Mouse (Mus musculus): ENCODE results near the gene Nutf2-ps1.

DNA sequence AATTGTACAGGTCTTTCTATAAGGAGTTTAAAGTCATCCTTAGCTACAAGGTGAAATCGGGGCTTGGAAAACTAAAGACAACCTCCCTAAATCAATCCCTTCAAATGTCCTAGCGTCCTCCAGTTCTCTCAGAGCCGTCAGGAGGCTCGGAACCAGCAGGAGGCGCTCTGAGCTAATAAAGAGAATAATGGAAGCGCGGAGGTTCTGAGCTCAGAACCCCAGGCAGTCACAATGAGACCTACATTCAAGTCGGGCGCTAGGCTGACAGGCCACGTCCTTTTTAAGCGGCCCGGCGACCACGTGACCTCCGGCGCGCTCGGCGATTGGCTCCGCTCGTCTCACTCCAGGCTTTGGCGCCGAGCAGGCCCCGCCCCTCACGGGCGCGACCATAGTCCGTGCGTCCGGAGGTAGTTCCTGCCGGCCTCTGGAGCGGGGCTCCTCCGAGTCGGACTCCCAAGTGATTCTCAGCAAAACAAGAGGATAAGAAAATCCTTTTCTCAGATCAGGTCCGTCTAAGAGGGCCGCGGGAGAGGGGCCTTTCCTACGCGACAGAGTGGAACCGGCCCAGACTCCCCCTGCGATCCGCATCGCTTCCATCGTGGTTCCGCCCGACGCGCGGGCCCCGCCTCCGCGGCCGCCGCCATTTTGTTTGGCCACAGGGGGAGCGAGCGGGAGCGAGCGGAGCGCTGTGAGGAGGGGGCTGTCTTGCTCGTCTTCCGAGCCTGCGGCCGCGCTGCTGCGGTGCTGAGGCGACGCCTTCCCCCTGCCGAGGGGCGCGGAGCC lies 11.1 kb upstream of the Nutf2-ps1 start, which contains the start of gene Smc3:
- TF ChIP-seq EP300 (optimal IDR thresholded peaks at IDR 0.05) (peak; percentile 53), CTCF (IDR thresholded peaks at IDR 0.05; ENCODE audit: low read depth) (peak; percentile 90)
